Mouse (Mus musculus): ENCODE measurements around the gene Reps2. TPM values are rescaled to one million over a fixed set of nuclear protein-coding genes. Genes with fewer than 3 reads are reported as not detected.

The Reps2 gene
- 3.9 and 4.3 TPM in 2 replicates for polyA plus RNA-seq (2015; fragmentation: Nextera tagmentation; extraction: Ambion mirVana)

- H3K4me1 ChIP-seq = no peaks in the 10 kb centered on the region
- peaks cover 5% of the 10 kb centered on the region; the same call in 1 of the 2 replicates for H3K27me3 ChIP-seq
- peak within 1 kb of the TSS; percentile 64 for H3K9ac ChIP-seq (replicated peaks)
- H3K4me2 ChIP-seq (replicated peaks) = peak within 1 kb of the TSS; percentile 58
- WGBS = 24% methylated on average over 58 of the region's 61 CpGs
- no peak within 1 kb of the TSS for H3K27ac ChIP-seq (replicated peaks)
- ATAC-seq (replicated peaks) = peak; percentile 98
- H3K9me3 ChIP-seq = no peaks in the 10 kb centered on the region
- peak within 1 kb of the TSS; percentile 65 for H3K4me3 ChIP-seq
- no peaks in the 10 kb centered on the region for H3K36me3 ChIP-seq
These were observed at the start of gene Reps2 for GRCm38 (mm10) chrX:162643091-162643788. Gene Reps2, minus strand, starts transcription at chrX:162643649.

DNA sequence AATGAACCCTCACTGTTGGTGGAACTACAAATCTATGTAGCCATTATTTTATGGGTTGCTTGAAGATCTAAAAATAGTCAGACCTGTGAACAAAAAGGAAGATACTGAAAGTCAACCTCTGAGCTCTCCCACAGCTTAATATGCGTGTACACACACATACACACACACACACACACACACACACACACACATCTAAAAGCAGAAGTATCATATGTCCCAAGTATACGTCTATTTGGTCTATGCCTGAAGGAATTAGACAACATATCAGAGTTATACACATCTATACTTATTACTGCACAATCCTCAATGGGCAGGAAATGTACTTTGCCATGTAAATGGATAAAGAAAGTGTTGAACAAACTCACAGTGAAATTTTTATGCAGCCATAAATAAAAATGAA, 47.8 kb upstream of the Reps2 start:
- H3K27me3 ChIP-seq = no peaks in the 10 kb centered on the region
- WGBS = 51% methylated on average over 2 of the region's 2 CpGs

GRCm38 (mm10) chrX:162685394-162685793, 41.9 kb upstream of the Reps2 start:
- no peak overlapping the region for H3K9ac ChIP-seq (replicated peaks)
- H3K36me3 ChIP-seq = no peaks in the 10 kb centered on the region
- H3K9me3 ChIP-seq = no peaks in the 10 kb centered on the region
- no peak overlapping the region for H3K4me3 ChIP-seq
- 87% methylated on average over 1 of the region's 1 CpGs for WGBS
- no peaks in the 10 kb centered on the region for H3K27me3 ChIP-seq
- no peak overlapping the region for H3K27ac ChIP-seq (replicated peaks)
- ATAC-seq (replicated peaks) = no peak
- no peaks in the 10 kb centered on the region for H3K4me1 ChIP-seq
- H3K4me2 ChIP-seq (replicated peaks) = no peak overlapping the region

More for the DNA sequence above, 47.8 kb upstream of the Reps2 start:
- Histone ChIP-seq H3K4me2 (replicated peaks) (no peak overlapping the region), H3K4me3 (no peak overlapping the region), H3K9ac (replicated peaks) (no peak overlapping the region), H3K4me1 (no peaks in the 10 kb centered on the region), H3K9me3 (no peaks in the 10 kb centered on the region), H3K36me3 (no peaks in the 10 kb centered on the region), H3K27ac (replicated peaks) (no peak overlapping the region)
- no peak for ATAC-seq (replicated peaks)

DNA sequence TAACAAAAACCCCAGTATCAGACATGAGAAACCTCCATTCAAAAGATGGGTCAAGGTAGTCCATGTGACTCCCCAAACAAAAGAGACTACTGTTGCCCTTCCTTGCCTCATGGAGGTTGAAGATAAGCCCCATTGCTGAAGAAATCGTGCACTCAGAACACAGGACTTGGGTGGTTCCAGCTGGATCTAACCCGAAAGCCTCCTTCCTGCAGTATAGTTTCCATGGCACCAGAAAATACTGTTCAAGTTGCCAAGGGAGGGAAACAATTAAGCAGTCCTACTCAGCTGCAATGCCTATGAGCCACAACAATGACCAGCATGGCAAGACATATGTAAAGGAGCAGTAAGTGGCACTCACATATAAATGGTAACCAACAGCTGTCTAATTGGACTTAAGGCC, 36.1 kb upstream of the Reps2 start:
- no peaks in the 10 kb centered on the region for H3K36me3 ChIP-seq
- 52% methylated on average over 2 of the region's 2 CpGs for WGBS
- no peak overlapping the region for H3K9ac ChIP-seq (replicated peaks)
- no peak overlapping the region for H3K27ac ChIP-seq (replicated peaks)
- no peaks in the 10 kb centered on the region for H3K27me3 ChIP-seq
- H3K4me1 ChIP-seq = no peaks in the 10 kb centered on the region
- no peak overlapping the region for H3K4me2 ChIP-seq (replicated peaks)
- no peak overlapping the region for H3K4me3 ChIP-seq
- no peaks in the 10 kb centered on the region for H3K9me3 ChIP-seq
- ATAC-seq (replicated peaks) = no peak

- H3K27me3 ChIP-seq = no peaks in the 10 kb centered on the region
- no peaks in the 10 kb centered on the region for H3K9me3 ChIP-seq
- H3K4me1 ChIP-seq = no peaks in the 10 kb centered on the region
- H3K9ac ChIP-seq (replicated peaks) = no peak overlapping the region
- H3K4me3 ChIP-seq = no peak overlapping the region
- 70% methylated on average over 2 of the region's 2 CpGs for WGBS
- no peaks in the 10 kb centered on the region for H3K36me3 ChIP-seq
- H3K27ac ChIP-seq (replicated peaks) = no peak overlapping the region
- no peak overlapping the region for H3K4me2 ChIP-seq (replicated peaks)
- ATAC-seq (replicated peaks) = no peak
These were observed 35.4 kb upstream of the Reps2 start for GRCm38 (mm10) chrX:162678820-162679219.

- Histone ChIP-seq H3K27me3 (no peaks in the 10 kb centered on the region), H3K4me3 (no peak overlapping the region), H3K9me3 (no peaks in the 10 kb centered on the region), H3K4me2 (replicated peaks) (no peak overlapping the region), H3K9ac (replicated peaks) (no peak overlapping the region), H3K4me1 (no peaks in the 10 kb centered on the region), H3K36me3 (no peaks in the 10 kb centered on the region), H3K27ac (replicated peaks) (no peak overlapping the region)
- WGBS = 77% methylated on average over 2 of the region's 2 CpGs
- ATAC-seq (replicated peaks) = no peak
These were observed 22.7 kb upstream of the Reps2 start for GRCm38 (mm10) chrX:162666166-162666565.

DNA sequence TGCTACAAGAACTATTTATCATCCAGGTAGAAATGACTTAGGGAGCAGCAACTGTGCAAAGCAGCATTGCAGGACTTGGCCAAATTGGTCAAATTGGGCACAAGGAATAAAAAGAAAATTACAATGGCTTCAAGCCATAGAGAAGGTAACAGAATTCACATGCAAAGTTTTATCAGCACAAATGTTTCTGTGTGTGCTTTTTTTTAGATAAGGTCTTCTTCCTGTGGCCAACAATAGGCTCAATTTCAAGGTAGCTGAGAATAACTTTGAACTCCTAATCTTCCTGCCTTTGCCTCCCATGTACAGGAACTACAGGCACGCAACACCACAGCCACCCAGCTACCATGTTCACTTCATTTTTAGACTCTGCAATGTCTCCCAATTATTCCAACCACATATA, 16.7 kb upstream of the Reps2 start:
- H3K27ac ChIP-seq (replicated peaks) = no peak overlapping the region
- H3K27me3 ChIP-seq = no peaks in the 10 kb centered on the region
- no peak overlapping the region for H3K4me3 ChIP-seq
- no peaks in the 10 kb centered on the region for H3K4me1 ChIP-seq
- no peaks in the 10 kb centered on the region for H3K36me3 ChIP-seq
- H3K9me3 ChIP-seq = no peaks in the 10 kb centered on the region
- WGBS = 89% methylated on average over 1 of the region's 1 CpGs
- no peak for ATAC-seq (replicated peaks)
- no peak overlapping the region for H3K4me2 ChIP-seq (replicated peaks)
- H3K9ac ChIP-seq (replicated peaks) = no peak overlapping the region

GRCm38 (mm10) chrX:162653518-162653917, 10.1 kb upstream of the Reps2 start:
- Histone ChIP-seq H3K36me3 (no peaks in the 10 kb centered on the region), H3K4me3 (no peak overlapping the region), H3K4me1 (no peaks in the 10 kb centered on the region), H3K9ac (replicated peaks) (no peak overlapping the region), H3K27me3 (no peaks in the 10 kb centered on the region), H3K4me2 (replicated peaks) (no peak overlapping the region), H3K27ac (replicated peaks) (no peak overlapping the region), H3K9me3 (no peaks in the 10 kb centered on the region)
- WGBS = 92% methylated on average over 7 of the region's 7 CpGs
- ATAC-seq (replicated peaks) = no peak

DNA sequence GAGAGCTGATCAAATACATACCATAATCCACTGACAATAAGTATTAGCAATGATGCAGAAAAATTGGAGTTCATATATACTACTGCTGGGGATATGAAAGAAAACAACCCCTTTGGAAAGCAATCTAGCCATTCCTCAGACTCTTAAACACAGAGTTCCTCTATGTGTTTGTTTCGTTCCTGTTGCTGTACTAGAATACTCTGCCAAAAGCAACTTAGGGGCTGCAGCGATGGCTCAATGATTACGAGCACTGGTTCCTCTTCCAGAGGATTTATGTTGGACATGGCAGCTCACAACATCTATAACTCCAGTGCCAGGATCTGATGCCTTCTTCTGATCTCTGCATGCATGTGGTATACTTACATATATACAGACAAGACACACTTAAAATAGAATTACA, 9.0 kb upstream of the Reps2 start:
- no peak for ATAC-seq (replicated peaks)
- H3K27me3 ChIP-seq = no peaks in the 10 kb centered on the region
- no peak overlapping the region for H3K9ac ChIP-seq (replicated peaks)
- H3K4me2 ChIP-seq (replicated peaks) = no peak overlapping the region
- no peaks in the 10 kb centered on the region for H3K36me3 ChIP-seq
- H3K4me1 ChIP-seq = no peaks in the 10 kb centered on the region
- H3K9me3 ChIP-seq = no peaks in the 10 kb centered on the region
- no peak overlapping the region for H3K4me3 ChIP-seq
- no peak overlapping the region for H3K27ac ChIP-seq (replicated peaks)
- WGBS = 91% methylated on average over 3 of the region's 3 CpGs

- H3K9me3 ChIP-seq = no peaks in the 10 kb centered on the region
- no peak overlapping the region for H3K27ac ChIP-seq (replicated peaks)
- no peak for ATAC-seq (replicated peaks)
- no peaks in the 10 kb centered on the region for H3K4me1 ChIP-seq
- no peak overlapping the region for H3K9ac ChIP-seq (replicated peaks)
- no peak overlapping the region for H3K4me2 ChIP-seq (replicated peaks)
- H3K36me3 ChIP-seq = no peaks in the 10 kb centered on the region
- 0 out of 2 replicates have a peak, but pooled peaks cover under 1% of the 10 kb centered on the region for H3K27me3 ChIP-seq
- H3K4me3 ChIP-seq = no peak overlapping the region
These were observed 7.7 kb upstream of the Reps2 start for GRCm38 (mm10) chrX:162651125-162651524.

DNA sequence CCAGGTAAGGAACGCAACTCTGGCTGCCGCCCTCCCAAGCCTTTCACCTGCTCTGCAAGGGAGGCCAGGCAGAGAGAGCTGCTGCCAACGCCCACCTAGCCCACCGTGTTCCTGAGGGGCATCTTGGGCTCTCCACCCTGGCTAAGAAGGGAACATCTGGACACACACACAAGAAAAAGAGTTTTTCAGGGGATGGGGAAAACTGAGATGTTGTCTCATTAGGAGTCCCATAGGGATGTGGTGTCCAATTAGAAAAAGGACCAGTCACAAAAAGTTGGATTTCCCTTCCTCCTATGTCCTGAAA, 292 bp upstream of the Reps2 start:
- H3K27ac ChIP-seq (replicated peaks) = no peak overlapping the region
- peaks cover 5% of the 10 kb centered on the region; the same call in 1 of the 2 replicates for H3K27me3 ChIP-seq
- H3K36me3 ChIP-seq = no peaks in the 10 kb centered on the region
- H3K4me2 ChIP-seq (replicated peaks) = peak overlapping the region; percentile 58
- H3K9ac ChIP-seq (replicated peaks) = no peak overlapping the region; the same call in 1 of the 2 replicates
- ATAC-seq (replicated peaks) = no peak
- H3K4me3 ChIP-seq = peak overlapping the region; percentile 65
- H3K9me3 ChIP-seq = no peaks in the 10 kb centered on the region
- WGBS = 15% methylated on average over 4 of the region's 4 CpGs
- H3K4me1 ChIP-seq = no peaks in the 10 kb centered on the region

DNA sequence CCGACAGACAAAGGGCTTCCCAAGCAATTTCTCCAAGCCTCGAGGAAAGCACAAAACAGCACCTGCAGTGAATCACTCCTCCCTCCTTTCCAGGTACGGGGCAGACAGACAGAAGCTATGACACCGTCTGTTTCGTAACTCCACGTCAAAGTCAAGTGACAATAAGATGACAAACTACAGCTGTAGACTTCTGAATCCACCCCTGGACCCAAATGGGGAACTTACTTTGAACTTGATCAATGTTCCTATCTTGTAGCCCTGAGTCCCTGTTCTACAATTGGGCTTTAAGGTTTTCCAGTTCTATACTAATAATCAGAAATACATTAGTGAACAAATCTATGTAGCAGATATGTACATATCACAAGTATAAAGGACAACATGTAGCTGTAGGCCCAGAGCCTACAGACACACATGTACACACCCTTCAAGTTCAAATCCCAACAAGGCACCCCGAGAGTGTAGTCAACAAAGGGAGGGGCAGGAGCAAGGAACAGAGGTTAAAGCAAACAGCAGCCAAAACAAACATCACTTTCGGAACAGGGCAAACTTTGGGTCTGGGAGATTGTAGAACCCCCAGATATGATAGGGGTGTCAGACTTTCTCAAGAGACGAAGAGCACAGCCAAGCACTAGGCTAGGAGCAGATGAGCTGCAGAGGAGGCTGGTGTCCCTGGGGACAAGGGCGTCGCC, 903 bp downstream of the Reps2 start:
- Histone ChIP-seq H3K9me3 (no peaks in the 10 kb centered on the region), H3K4me2 (replicated peaks) (peak overlapping the region; percentile 58), H3K36me3 (no peaks in the 10 kb centered on the region), H3K4me3 (peak overlapping the region; percentile 65), H3K27ac (replicated peaks) (no peak overlapping the region), H3K9ac (replicated peaks) (peak overlapping the region; percentile 64), H3K4me1 (no peaks in the 10 kb centered on the region), H3K27me3 (peaks cover 5% of the 10 kb centered on the region; the same call in 1 of the 2 replicates)
- 52% methylated on average over 11 of the region's 11 CpGs for WGBS
- peak; percentile 70 for ATAC-seq (replicated peaks)

Measured in forebrain, embryonic 15.5 days (tissue).